In the genomic region with DNA sequence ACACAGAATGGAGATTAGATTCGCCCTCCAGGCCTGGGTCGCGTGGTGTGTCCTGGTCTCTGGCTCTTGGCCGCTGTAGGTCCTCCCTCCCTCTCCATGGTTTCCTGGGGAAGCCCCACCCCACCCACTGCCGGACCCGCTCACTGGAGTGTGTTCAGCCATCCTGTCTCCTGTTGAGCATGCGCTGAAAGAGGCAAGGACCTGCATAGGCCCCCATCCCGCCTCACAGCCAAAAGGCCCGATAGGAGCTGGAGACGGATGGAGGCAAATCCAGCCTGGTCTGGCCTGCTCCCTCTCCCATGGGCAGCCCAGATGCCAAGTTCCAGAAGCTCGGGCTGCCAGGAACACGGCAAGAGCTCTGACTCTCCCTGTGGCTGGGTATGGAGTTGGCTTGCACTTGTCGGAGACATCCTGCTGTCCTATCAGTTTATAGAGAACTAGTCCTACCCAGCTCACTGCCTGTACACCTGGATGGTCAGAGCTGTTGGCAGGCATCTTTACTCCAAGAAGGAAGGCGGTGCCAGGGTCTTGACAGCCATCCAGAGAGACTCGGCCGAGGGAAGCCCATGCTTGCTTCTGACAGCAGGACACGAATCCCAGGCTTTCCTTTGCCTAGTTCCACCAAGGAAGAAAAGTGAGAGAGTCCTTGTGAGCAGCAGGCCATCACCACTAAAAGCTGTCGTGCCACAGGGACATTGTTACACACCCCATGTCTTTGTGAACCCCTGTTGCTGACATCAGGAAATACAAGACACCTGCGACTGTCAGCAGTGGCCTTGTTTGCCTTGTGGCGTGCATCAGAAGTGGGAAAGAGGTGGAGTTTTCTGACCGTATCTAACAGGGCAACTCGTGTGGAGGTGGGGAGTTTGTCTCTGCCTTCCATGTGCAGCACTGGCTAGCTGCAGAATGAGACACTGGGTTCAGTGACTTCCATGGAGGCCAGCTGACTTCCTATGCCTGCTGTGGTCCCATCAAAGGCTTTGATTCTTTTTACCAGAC, we compare ENCODE assay signal across 9 mouse cellular contexts.
DNase-seq lines count a peak whose midpoint lies in the region; ATAC-seq lines count a peak whose summit lies in the region.
"Had no signal": no experiment of that assay in that cellular context is flagged by ENCODE, and none has a peak within 500 bp of the region (broad histone marks: within the 10 kb centered on the region; RNA-seq: fewer than 3 reads in every experiment).

No protein-coding gene starts in this region.

- DNase-seq in heart, adult 9 months (ENCODE audit: low spot score in 2 of 2), result no peak
- peak; percentile 18 for DNase-seq in forebrain, embryonic 10.5 days (ENCODE audit: extremely low spot score, low spot score)
- DNase-seq in kidney, adult 8-10 months, result peak; percentile 14 to 15
- DNase-seq in left cerebral cortex, postnatal 10 days (ENCODE audit: extremely low spot score in 1 of 2, low spot score in 2 of 2), result no peak
- no peak for DNase-seq in gastrocnemius, postnatal 25 days
- DNase-seq: layer of hippocampus, adult 9-11 months had no signal

- no peaks in the 10 kb centered on the region for H3K36me3 ChIP-seq in heart, embryonic 13.5 days
- no peaks in the 10 kb centered on the region for H3K36me3 ChIP-seq in forebrain, embryonic 10.5 days (replicated peaks)
- H3K36me3 ChIP-seq in midbrain, embryonic 15.5 days (replicated peaks), result no peaks in the 10 kb centered on the region
- H3K36me3 ChIP-seq in liver, embryonic 12.5 days, result no peaks in the 10 kb centered on the region

- H3K27ac ChIP-seq in heart, embryonic 13.5 days (replicated peaks), result no peak overlapping the region
- peak overlapping the region; percentile 51; the same call in 1 of the 2 replicates for H3K27ac ChIP-seq in forebrain, embryonic 10.5 days
- peak overlapping the region; percentile 73 for H3K27ac ChIP-seq in midbrain, embryonic 15.5 days
- no peak overlapping the region for H3K27ac ChIP-seq in liver, embryonic 12.5 days

- WGBS in heart, embryonic 13.5 days, result 64% methylated on average over 22 of the region's 22 CpGs
- 80% methylated on average over 22 of the region's 22 CpGs for WGBS in forebrain, embryonic 10.5 days
- 56% methylated on average over 22 of the region's 22 CpGs for WGBS in midbrain, embryonic 15.5 days
- WGBS in liver, embryonic 12.5 days (ENCODE audit: insufficient replicate concordance), result 58% methylated on average over 22 of the region's 22 CpGs

- H3K4me2 ChIP-seq in heart, embryonic 13.5 days, result no peak overlapping the region
- no peak overlapping the region for H3K4me2 ChIP-seq in midbrain, embryonic 15.5 days
- no peak overlapping the region for H3K4me2 ChIP-seq in liver, embryonic 12.5 days

- intact Hi-C loops in left cerebral cortex, postnatal 10 days (cut with DNase I), result no loop called here

- H3K9me3 ChIP-seq in heart, embryonic 13.5 days, result no peaks in the 10 kb centered on the region
- H3K9me3 ChIP-seq in forebrain, embryonic 10.5 days, result no peaks in the 10 kb centered on the region
- H3K9me3 ChIP-seq in midbrain, embryonic 15.5 days, result no peaks in the 10 kb centered on the region
- H3K9me3 ChIP-seq in liver, embryonic 12.5 days (replicated peaks), result no peaks in the 10 kb centered on the region

- peaks cover 46% of the 10 kb centered on the region for H3K4me1 ChIP-seq in heart, embryonic 13.5 days
- peaks cover 41% of the 10 kb centered on the region for H3K4me1 ChIP-seq in forebrain, embryonic 10.5 days
- H3K4me1 ChIP-seq in midbrain, embryonic 15.5 days, result peaks cover 16% of the 10 kb centered on the region
- no peaks in the 10 kb centered on the region for H3K4me1 ChIP-seq in liver, embryonic 12.5 days

- no peak overlapping the region for H3K9ac ChIP-seq in heart, embryonic 13.5 days
- no peak overlapping the region for H3K9ac ChIP-seq in midbrain, embryonic 15.5 days
- no peak overlapping the region for H3K9ac ChIP-seq in liver, embryonic 12.5 days

- 0 out of 2 replicates have a peak, but pooled peaks have one; percentile 29 for ATAC-seq in heart, embryonic 13.5 days (ENCODE audit: extremely low read depth, insufficient number of reproducible peaks, low FRiP score, low TSS enrichment)
- ATAC-seq in midbrain, embryonic 15.5 days (replicated peaks), result peak; percentile 76
- ATAC-seq in liver, embryonic 12.5 days, result no peak

- no peak overlapping the region for H3K4me3 ChIP-seq in heart, embryonic 13.5 days
- no peak overlapping the region for H3K4me3 ChIP-seq in forebrain, embryonic 10.5 days
- H3K4me3 ChIP-seq in midbrain, embryonic 15.5 days, result no peak overlapping the region
- H3K4me3 ChIP-seq in liver, embryonic 12.5 days, result no peak overlapping the region

- H3K27me3 ChIP-seq in heart, embryonic 13.5 days (replicated peaks), result peaks cover 78% of the 10 kb centered on the region
- peaks cover 45% of the 10 kb centered on the region for H3K27me3 ChIP-seq in forebrain, embryonic 10.5 days (ENCODE audit: poor library complexity, severe bottlenecking)
- no peaks in the 10 kb centered on the region for H3K27me3 ChIP-seq in midbrain, embryonic 15.5 days (replicated peaks)
- peaks cover 11% of the 10 kb centered on the region for H3K27me3 ChIP-seq in liver, embryonic 12.5 days (replicated peaks)

Comparison
In these comparisons a context has a peak if more than half of its experiments do, and no peak if none do; other contexts are left out.
1. H3K27ac ChIP-seq: peak in forebrain, embryonic 10.5 days (single experiment) and midbrain, embryonic 15.5 days (single experiment); none in heart, embryonic 13.5 days (single experiment) and liver, embryonic 12.5 days (single experiment).
2. DNase-seq: peak in forebrain, embryonic 10.5 days (single experiment) and kidney, adult 8-10 months (2 of 2); none in heart, adult 9 months (0 of 2), left cerebral cortex, postnatal 10 days (0 of 2) and gastrocnemius, postnatal 25 days (single experiment).